Mouse (Mus musculus) ES-E14 (cell line): ENCODE data around the gene D3Ertd254e.

Source experiments
- CHD2 ChIP-seq: IDR thresholded peaks from 2 replicates; pipeline ENCODE4 v1.6.1; 2014; ENCODE audit warnings: mild to moderate bottlenecking, low read depth, low read length, inconsistent platforms
- HCFC1 ChIP-seq: IDR thresholded peaks from 2 replicates; pipeline ENCODE4 v1.6.1; 2012; ENCODE audit warnings: low read length, inconsistent platforms, borderline replicate concordance; ENCODE audit not compliant: insufficient read depth
- MAFK ChIP-seq: IDR thresholded peaks from 2 replicates; pipeline ENCODE4 v1.6.1; 2014; ENCODE audit warnings: mild to moderate bottlenecking, low read depth, low read length, inconsistent platforms; ENCODE audit not compliant: insufficient read depth
- ZNF384 ChIP-seq: IDR thresholded peaks from 2 replicates; pipeline ENCODE4 v1.6.1; 2012; ENCODE audit warnings: low read depth, low read length, inconsistent platforms

GRCm38 (mm10) chr3:36119684-36120548 is 30.9 kb upstream of the D3Ertd254e start:
- TF ChIP-seq MAFK (no peak), HCFC1 (no peak), ZNF384 (no peak), CHD2 (no peak)
